Mouse (Mus musculus): ENCODE data around the gene Scamp2. TPM values are rescaled to one million over a fixed set of nuclear protein-coding genes. Genes with fewer than 3 reads are reported as not detected.

Scamp2 gene
- polyA plus RNA-seq, 1 experiment: 3.8 TPM

DNA sequence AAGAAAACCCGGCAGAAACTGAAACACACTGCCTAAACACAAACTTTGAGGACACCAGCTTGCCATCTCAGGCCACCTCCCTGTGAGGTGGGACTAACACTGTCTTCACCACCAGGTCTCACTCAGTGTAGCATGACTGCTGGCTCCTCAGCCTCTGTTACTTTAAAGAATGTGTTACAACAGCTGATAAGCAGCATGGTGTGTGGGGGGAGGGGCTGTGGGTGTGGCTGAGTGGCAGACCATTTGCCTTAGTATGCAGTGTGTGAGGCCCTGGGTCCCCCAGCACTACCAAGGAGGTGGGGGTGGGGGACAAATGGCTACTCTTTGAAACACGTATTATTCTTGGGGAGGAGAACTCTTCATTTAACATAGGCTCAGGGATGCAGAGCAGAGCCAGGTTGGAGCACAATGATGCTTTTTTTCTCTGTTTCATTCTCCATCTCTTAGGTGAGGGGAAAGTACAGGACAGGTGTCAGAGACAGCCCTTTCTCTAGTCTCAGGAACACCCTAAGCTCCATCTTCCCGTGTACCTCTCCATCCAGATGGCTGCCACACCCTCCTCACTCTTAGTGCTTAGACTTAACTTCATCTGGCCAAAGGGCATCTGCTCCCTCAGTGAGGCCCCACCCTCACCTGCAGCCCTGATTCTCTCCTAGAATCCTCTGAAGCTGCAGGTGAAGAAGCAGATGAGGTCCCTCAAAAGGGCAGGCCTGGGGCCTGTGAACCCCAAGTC is 40.0 kb downstream of the Scamp2 start:
- no peak for TF ChIP-seq GATA1 (IDR thresholded peaks at IDR 0.05; ENCODE audit: low read length)

DNA sequence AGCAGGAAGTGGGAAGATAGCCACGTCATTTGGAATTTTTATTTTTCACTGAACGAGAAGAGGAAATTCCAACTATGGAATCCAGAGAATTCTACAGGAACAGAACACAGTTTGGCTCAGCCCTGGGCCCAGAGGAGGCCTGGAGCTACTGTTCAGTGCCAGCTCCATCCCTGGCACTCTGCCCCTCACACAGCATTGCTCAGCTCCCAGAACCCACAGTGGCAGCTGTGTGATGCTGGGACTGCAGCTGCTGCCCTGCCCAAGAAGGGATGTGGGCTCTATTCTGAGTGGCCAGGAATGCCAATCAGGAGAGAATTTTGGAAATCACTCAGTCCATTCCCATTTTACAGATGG is 40.6 kb downstream of the Scamp2 start:
- TF ChIP-seq GATA1 (IDR thresholded peaks at IDR 0.05; ENCODE audit: low read length): no peak

GRCm38 (mm10) chr9:57602098-57602497 is 41.4 kb downstream of the Scamp2 start:
- TF ChIP-seq GATA1 (IDR thresholded peaks at IDR 0.05; ENCODE audit: low read length): no peak

- TF ChIP-seq GATA1 (IDR thresholded peaks at IDR 0.05; ENCODE audit: low read length): no peak
Observed at GRCm38 (mm10) chr9:57604875-57605274, 44.1 kb downstream of the Scamp2 start.

DNA sequence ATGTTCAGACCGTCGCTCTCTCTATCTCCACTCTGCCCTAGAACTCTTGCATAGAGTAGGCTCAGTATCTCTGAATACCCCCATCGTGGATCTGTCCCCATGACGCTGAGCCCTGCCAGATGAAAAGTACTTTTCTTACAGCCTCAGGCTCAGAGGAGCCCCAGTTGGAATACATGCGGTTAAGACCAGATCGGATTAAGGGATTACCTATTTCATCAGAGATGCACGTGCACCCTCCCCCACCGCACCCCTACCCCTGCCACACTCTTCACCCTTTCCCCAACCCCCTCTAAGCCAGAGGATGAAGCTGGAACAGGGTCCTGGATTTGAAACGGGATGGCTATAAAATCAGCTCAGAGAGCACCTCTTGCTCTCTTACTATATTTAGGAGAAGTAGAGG is 44.8 kb downstream of the Scamp2 start:
- no peak for TF ChIP-seq GATA1 (IDR thresholded peaks at IDR 0.05; ENCODE audit: low read length)

DNA sequence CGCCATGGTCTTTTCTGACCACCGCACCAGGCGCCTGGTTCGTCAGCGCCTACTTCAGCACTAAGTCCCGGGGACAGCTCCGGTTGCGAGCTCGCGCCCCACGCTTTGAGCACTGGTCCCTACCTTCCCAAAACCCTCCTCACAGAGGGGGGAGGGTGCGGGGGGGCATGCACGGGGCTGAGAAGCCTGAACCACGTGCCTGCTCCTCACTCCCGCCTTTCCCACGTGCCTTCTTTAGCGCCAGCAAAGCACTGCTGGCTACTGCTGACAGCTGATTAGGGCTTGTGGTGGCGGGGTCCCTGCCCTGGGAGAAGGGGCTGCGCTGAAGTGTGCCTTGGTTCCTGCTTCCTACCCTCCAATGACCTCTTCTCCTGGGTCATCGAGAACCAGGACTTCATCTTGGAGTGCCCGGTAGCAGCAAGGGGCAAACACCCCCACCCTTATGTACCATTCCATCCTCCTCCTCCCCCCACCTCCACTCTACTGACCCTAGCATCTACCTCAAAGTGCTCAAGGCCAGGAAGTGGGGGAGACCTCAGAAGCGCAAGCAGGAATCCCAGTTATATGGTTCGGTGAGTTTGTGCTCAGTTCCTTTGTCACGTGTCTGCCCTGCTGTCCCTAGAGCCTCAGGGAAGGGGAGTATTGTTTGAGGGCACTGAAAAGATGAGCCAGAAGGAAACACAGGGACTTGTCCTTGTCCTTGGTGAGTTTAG is 45.6 kb downstream of the Scamp2 start, which contains the start of gene Cplx3:
TSS of gene Cplx3 (minus strand) at position 143 of the 713 bp plus-strand sequence.
- no peak for TF ChIP-seq GATA1 (IDR thresholded peaks at IDR 0.05; ENCODE audit: low read length)

DNA sequence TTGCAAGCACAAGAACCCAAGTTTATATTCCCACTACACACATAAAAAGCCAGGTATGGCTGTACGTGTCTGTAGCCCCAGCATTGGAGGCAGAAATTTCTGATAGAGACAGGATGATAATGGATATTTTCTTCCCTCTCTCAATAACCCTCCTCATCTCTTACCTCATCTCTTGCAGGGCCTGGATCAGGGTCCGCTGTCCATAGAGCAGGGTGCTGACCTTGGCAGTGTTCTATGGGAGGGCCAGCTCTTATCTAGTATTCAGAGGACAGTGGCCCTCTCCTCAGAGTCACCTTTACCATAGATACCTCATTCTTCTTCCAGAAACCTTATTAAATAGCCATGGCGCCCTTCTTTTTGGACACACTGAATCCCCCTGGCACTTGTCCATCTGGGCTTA is 49.1 kb downstream of the Scamp2 start:
- TF ChIP-seq GATA1 (IDR thresholded peaks at IDR 0.05; ENCODE audit: low read length): no peak

GRCm38 (mm10) chr9:57610359-57610826 is 49.6 kb downstream of the Scamp2 start:
- no peak for TF ChIP-seq GATA1 (IDR thresholded peaks at IDR 0.05; ENCODE audit: low read length)

DNA sequence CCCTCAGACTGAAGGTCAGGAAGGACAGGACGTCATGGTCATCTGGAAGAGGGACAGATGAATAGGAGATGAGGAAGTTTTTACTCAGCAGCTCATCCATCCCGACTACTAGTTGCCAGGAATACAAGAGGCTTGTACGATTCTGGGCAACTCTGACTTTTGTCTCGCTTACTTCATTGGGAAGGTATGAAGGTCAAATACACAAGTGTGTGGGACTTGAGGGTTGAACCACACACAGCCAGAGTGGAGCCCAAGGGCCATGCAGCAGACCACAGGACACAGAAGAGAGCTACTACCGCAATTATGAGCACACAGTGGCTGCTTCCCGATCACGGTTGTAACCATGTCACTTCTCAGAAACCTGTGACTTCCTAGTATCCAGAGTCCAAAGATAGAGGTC is 51.8 kb downstream of the Scamp2 start:
- no peak for TF ChIP-seq GATA1 (IDR thresholded peaks at IDR 0.05; ENCODE audit: low read length)

DNA sequence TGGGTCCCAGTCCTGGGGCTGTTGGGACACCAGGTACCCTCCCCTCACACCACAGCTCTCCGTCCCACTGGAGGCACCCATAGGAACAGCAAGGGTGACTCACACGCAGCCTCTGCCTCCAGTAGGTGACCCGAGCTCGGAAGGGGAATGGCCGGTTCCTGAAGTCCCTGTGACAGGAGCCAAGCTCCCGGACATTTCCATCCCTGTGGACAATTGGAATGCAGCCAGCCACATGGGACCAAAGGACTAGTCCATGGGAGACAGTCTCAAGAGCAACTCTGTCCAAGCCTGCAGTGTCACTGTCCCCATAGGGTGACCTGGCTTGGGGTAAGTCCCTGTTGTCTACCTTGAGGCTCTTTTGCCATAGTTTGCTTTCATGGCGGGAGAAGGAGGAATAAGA is 53.2 kb downstream of the Scamp2 start:
- no peak for TF ChIP-seq GATA1 (IDR thresholded peaks at IDR 0.05; ENCODE audit: low read length)

GRCm38 (mm10) chr9:57614786-57615185 is 54.0 kb downstream of the Scamp2 start:
- TF ChIP-seq GATA1 (IDR thresholded peaks at IDR 0.05; ENCODE audit: low read length): no peak

- TF ChIP-seq GATA1 (IDR thresholded peaks at IDR 0.05; ENCODE audit: low read length): no peak
Observed at GRCm38 (mm10) chr9:57617556-57618169, 56.9 kb downstream of the Scamp2 start.

GRCm38 (mm10) chr9:57618854-57619253 is 58.1 kb downstream of the Scamp2 start:
- no peak for TF ChIP-seq GATA1 (IDR thresholded peaks at IDR 0.05; ENCODE audit: low read length)

DNA sequence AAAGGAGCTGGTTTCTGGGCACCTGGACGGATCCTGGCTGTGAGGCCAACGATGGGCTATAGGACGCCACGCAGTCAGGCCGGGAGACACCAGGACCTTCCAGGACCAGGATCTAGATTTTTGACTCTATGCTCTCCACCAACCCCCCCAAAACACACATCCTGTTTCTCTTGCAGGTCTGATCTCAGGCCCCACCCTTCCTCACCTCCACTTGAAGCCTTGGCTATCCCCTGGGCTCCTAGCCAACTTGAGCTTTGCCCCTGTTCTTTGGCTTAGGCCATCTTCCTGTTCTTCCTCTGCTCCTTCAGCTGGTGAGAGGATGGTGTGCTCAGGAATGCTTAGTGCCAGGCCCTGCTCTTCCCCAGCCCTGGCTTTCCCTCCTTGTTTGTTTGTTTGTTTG is 59.9 kb downstream of the Scamp2 start, which contains the start of gene Lman1l:
TSS of gene Lman1l (minus strand) at position 101 of the 400 bp plus-strand sequence.
- no peak for TF ChIP-seq GATA1 (IDR thresholded peaks at IDR 0.05; ENCODE audit: low read length)

DNA sequence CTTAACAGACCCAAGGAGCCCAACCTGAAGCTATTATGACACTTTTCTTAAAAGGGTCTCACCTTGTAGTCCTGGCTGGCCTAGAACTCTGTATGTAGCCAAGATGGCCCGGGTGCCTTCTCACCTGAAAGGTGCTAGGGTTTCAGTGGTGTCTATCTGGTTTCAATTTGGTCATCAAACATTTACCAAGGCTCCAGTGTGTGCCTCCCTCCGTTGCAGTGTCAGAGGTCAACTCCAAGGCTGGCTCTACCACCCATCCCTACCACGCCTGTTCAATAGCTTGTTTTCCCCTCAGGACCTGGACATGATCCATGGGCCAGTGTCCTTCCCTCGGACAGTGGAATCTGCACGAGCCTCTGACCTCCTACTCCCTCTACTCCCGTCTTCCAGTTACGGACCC is 63.6 kb downstream of the Scamp2 start:
- TF ChIP-seq GATA1 (IDR thresholded peaks at IDR 0.05; ENCODE audit: low read length): no peak
